Mouse (Mus musculus) ES-E14 (cell line): ENCODE data around the gene Clip1. TPM values are rescaled to one million over a fixed set of nuclear protein-coding genes. Genes with fewer than 3 reads are reported as not detected.

Experiments
- DNase-seq: peaks from one replicate; pipeline ENCODE4 v3.0.0-alpha.2; 2013; ENCODE audit warnings: low read depth, low spot score
- H3K27ac ChIP-seq: 2 replicates; pipeline ENCODE4 v1.5.1; 2012; ENCODE audit warnings: low read depth, mild to moderate bottlenecking, low read length, moderate library complexity, mixed read lengths; ENCODE audit not compliant: poor library complexity, insufficient read depth, severe bottlenecking
- H3K36me3 ChIP-seq: 2 replicates; pipeline ENCODE4 v1.6.1; 2012; ENCODE audit warnings: mild to moderate bottlenecking, low read length, moderate library complexity, mixed read lengths; ENCODE audit not compliant: control insufficient read depth, poor library complexity, insufficient read depth, severe bottlenecking
- H3K4me1 ChIP-seq, 2 experiments: fragments of 150-350 bp in 1 of 2; sonication (generic) in 1 of 2; 2 replicates each; pipeline ENCODE4 v1.6.1; 2012; ENCODE audit warnings: low read length in 2 of 2, mild to moderate bottlenecking in 1 of 2, mixed read lengths in 1 of 2; ENCODE audit not compliant: control insufficient read depth in 2 of 2, insufficient read depth in 2 of 2, poor library complexity in 1 of 2
- H3K4me3 ChIP-seq, 2 experiments: fragments of 150-350 bp in 1 of 2; sonication (generic) in 1 of 2; 2 replicates each; pipeline ENCODE4 v1.5.1; 2012; ENCODE audit warnings: low read length in 2 of 2, low read depth in 1 of 2, mild to moderate bottlenecking in 1 of 2, mixed read lengths in 1 of 2; ENCODE audit not compliant: insufficient read depth in 1 of 2, poor library complexity in 1 of 2, severe bottlenecking in 1 of 2
- H3K9ac ChIP-seq: 2 replicates; pipeline ENCODE4 v1.6.1; 2012; ENCODE audit warnings: low read depth, mild to moderate bottlenecking, low read length, mixed read lengths; ENCODE audit not compliant: poor library complexity, insufficient read depth, severe bottlenecking
- H3K9me3 ChIP-seq: fragments of 150-350 bp; sonication (generic); 2 replicates; pipeline ENCODE4 v1.6.1; 2012; ENCODE audit warnings: low read depth, mild to moderate bottlenecking, low read length; ENCODE audit not compliant: control insufficient read depth, insufficient read depth
- CHD2 ChIP-seq: IDR thresholded peaks from 2 replicates; pipeline ENCODE4 v1.6.1; 2014; ENCODE audit warnings: mild to moderate bottlenecking, low read depth, low read length, inconsistent platforms
- HCFC1 ChIP-seq: IDR thresholded peaks from 2 replicates; pipeline ENCODE4 v1.6.1; 2012; ENCODE audit warnings: low read length, inconsistent platforms, borderline replicate concordance; ENCODE audit not compliant: insufficient read depth
- MAFK ChIP-seq: IDR thresholded peaks from 2 replicates; pipeline ENCODE4 v1.6.1; 2014; ENCODE audit warnings: mild to moderate bottlenecking, low read depth, low read length, inconsistent platforms; ENCODE audit not compliant: insufficient read depth
- ZC3H11A ChIP-seq: IDR thresholded peaks from 2 replicates; pipeline ENCODE4 v1.6.1; 2012; ENCODE audit warnings: low read depth, mild to moderate bottlenecking, inconsistent platforms, low read length, borderline replicate concordance
- ZNF384 ChIP-seq: IDR thresholded peaks from 2 replicates; pipeline ENCODE4 v1.6.1; 2012; ENCODE audit warnings: low read depth, low read length, inconsistent platforms
- in situ Hi-C, 2 experiments: fragments of 600-800 bp; cut with MboI; formaldehyde crosslinking; loops; one replicate each; pipeline ENCODE4 v1.15.1; 2025; ENCODE audit warnings: low sequenced_read_pairs in 2 of 2, inconsistent platforms in 1 of 2; ENCODE audit not compliant: unreplicated experiment in 2 of 2
- total RNA-seq: library from RNA; depleted of rRNA; stranded (reverse); fragments of 300-350 nt; gene quantifications from 2 replicates; pipeline ENCODE4 v1.2.3, GENCODE M21; 2012

Gene Clip1
- total RNA-seq, 1 experiment = 11.8 TPM

- in situ Hi-C loops = loop anchor here in 1 of 2 experiments (10.0 kb wide), 1 partner anchor 174 kb away; no protein-coding TSS in a partner anchor
- no peak overlapping the region for H3K4me3 ChIP-seq
- TF ChIP-seq ZC3H11A (0 out of 2 replicates have a peak, but pooled peaks have one; percentile 47), CHD2 (no peak)
- peaks cover 0 to 5% of the 10 kb centered on the region in 2 experiments; a peak in 1 of 4 replicates for H3K4me1 ChIP-seq
- no peak overlapping the region for H3K27ac ChIP-seq
- DNase-seq = no peak
- H3K9me3 ChIP-seq = no peaks in the 10 kb centered on the region
- H3K36me3 ChIP-seq = peaks cover 2% of the 10 kb centered on the region; the same call in 1 of the 2 replicates
- no peak overlapping the region for H3K9ac ChIP-seq
These were observed 65.9 kb downstream of the Clip1 start for GRCm38 (mm10) chr5:123618558-123618957.

- TF ChIP-seq MAFK = no peak
- TF ChIP-seq ZNF384 = no peak
- TF ChIP-seq HCFC1 = no peak
- Histone ChIP-seq H3K27ac (no peak overlapping the region), H3K4me1 (peaks cover 0 to 5% of the 10 kb centered on the region in 2 experiments; a peak in 1 of 4 replicates), H3K36me3 (peaks cover 2% of the 10 kb centered on the region; the same call in 1 of the 2 replicates), H3K9ac (no peak overlapping the region; the same call in 1 of the 2 replicates), H3K9me3 (no peaks in the 10 kb centered on the region), H3K4me3 (peak overlapping the region; percentile 60 to 63)
- DNase-seq = no peak
- in situ Hi-C loops = loop anchor here in 1 of 2 experiments (10.0 kb wide), 1 partner anchor 169 kb away; no protein-coding TSS in a partner anchor
These were observed 70.2 kb downstream of the Clip1 start for GRCm38 (mm10) chr5:123614246-123614645.

- Histone ChIP-seq H3K4me3 (no peak overlapping the region), H3K36me3 (no peaks in the 10 kb centered on the region; the same call in 1 of the 2 replicates), H3K4me1 (peaks cover 0 to 10% of the 10 kb centered on the region in 2 experiments; a peak in 1 of 4 replicates), H3K9ac (no peak overlapping the region), H3K27ac (no peak overlapping the region), H3K9me3 (no peaks in the 10 kb centered on the region)
- DNase-seq = peak; percentile 75
- TF ChIP-seq CHD2 (no peak), ZC3H11A (peak; percentile 54; the same call in 1 of the 2 replicates)
- in situ Hi-C loops = loop anchor here in 1 of 2 experiments (10.0 kb wide), 1 partner anchor 165 kb away; no protein-coding TSS in a partner anchor
These were observed 74.6 kb downstream of the Clip1 start for GRCm38 (mm10) chr5:123609843-123610242.

GRCm38 (mm10) chr5:123609416-123609815 is 75.0 kb downstream of the Clip1 start:
- Histone ChIP-seq H3K36me3 (no peaks in the 10 kb centered on the region; the same call in 1 of the 2 replicates), H3K4me1 (peaks cover 0 to 6% of the 10 kb centered on the region in 2 experiments; a peak in 1 of 4 replicates), H3K9ac (no peak overlapping the region), H3K27ac (no peak overlapping the region), H3K4me3 (no peak overlapping the region), H3K9me3 (no peaks in the 10 kb centered on the region)
- in situ Hi-C loops = no loop called here
- TF ChIP-seq ZNF384 = no peak
- TF ChIP-seq HCFC1 = no peak
- TF ChIP-seq ZC3H11A = no peak
- no peak for TF ChIP-seq MAFK
- no peak for TF ChIP-seq CHD2
- DNase-seq = no peak

- no peaks in the 10 kb centered on the region for H3K36me3 ChIP-seq
- no peaks in the 10 kb centered on the region for H3K9me3 ChIP-seq
- DNase-seq = no peak
- H3K4me3 ChIP-seq = no peak overlapping the region
- H3K27ac ChIP-seq = no peak overlapping the region
- peaks cover 0 to 5% of the 10 kb centered on the region in 2 experiments; a peak in 1 of 4 replicates for H3K4me1 ChIP-seq
- TF ChIP-seq ZC3H11A (no peak), HCFC1 (no peak), MAFK (no peak), CHD2 (no peak), ZNF384 (no peak)
- no peak overlapping the region for H3K9ac ChIP-seq
- in situ Hi-C loops = no loop called here
These were observed 77.2 kb downstream of the Clip1 start for GRCm38 (mm10) chr5:123607211-123607669.
